Mouse (Mus musculus): ENCODE data around the gene Rnaset2a.
"Not testable (repeated sequence)": the region's sequence is repeated elsewhere in the genome, so short reads cannot be mapped to it uniquely, and the experiment has no call there.

GRCm38 (mm10) chr17:8091320-8091719 lies 56.6 kb downstream of the Rnaset2a start:
- TF ChIP-seq POLR2A (IDR thresholded peaks at IDR 0.05; ENCODE audit: borderline replicate concordance, control insufficient read depth, low read depth, low read length); CTCF (IDR thresholded peaks at IDR 0.05; ENCODE audit: control insufficient read depth, insufficient read depth, low read length): not testable (repeated sequence)

All from bone marrow, adult 2 months (tissue).